Mouse (Mus musculus) bone marrow, adult 2 months (tissue): ENCODE measurements around the gene Cdkn1a. TPM values are rescaled to one million over a fixed set of nuclear protein-coding genes. Genes with fewer than 3 reads are reported as not detected.
"Not testable (repeated sequence)": the region's sequence is repeated elsewhere in the genome, so short reads cannot be mapped to it uniquely, and the experiment has no call there.

Experiments used
- H3K27ac ChIP-seq: fragments of 200-500 bp; 2 replicates; pipeline ENCODE4 v1.5.1; 2012; ENCODE audit warnings: low read depth, mild to moderate bottlenecking, control low read depth, inconsistent platforms, low read length; ENCODE audit not compliant: control insufficient read depth, poor library complexity, insufficient read depth
- H3K4me1 ChIP-seq: fragments of 200-500 bp; 2 replicates; pipeline ENCODE4 v1.6.1; 2011; ENCODE audit warnings: low read length; ENCODE audit not compliant: control insufficient read depth, insufficient read depth
- H3K4me3 ChIP-seq: fragments of 200-500 bp; replicated peaks from 2 replicates; pipeline ENCODE3; 2011; ENCODE audit warnings: mild to moderate bottlenecking, low read depth, low read length, control low read depth; ENCODE audit not compliant: control insufficient read depth
- CTCF ChIP-seq: fragments of 200-500 bp; IDR thresholded peaks from 2 replicates; pipeline ENCODE4 v1.5.1; 2011; ENCODE audit warnings: low read length, control low read depth; ENCODE audit not compliant: control insufficient read depth, insufficient read depth
- POLR2A ChIP-seq: fragments of 200-500 bp; IDR thresholded peaks from 2 replicates; pipeline ENCODE4 v1.6.1; 2011; ENCODE audit warnings: low read depth, mild to moderate bottlenecking, control low read depth, low read length, borderline replicate concordance; ENCODE audit not compliant: control insufficient read depth
- WGBS: fragments of 180-500 bp; shearing (Covaris S2); methylation state at CpG from one replicate; pipeline ENCODE4 v1.1.7; 2018; 5-methylcytosine and 5-hydroxymethylcytosine counted together
- polyA plus RNA-seq: library from polyadenylated mRNA; stranded (reverse); fragments of >200 nt; gene quantifications from 2 replicates; pipeline ENCODE4 v1.2.4, GENCODE M21; 2011; ENCODE audit warnings: low replicate concordance; ENCODE audit not compliant: missing spikeins, insufficient read depth, insufficient read length

Gene Cdkn1a
- polyA plus RNA-seq, 1 experiment, result 27.7 TPM

- Histone ChIP-seq H3K4me3 (peak overlapping the region; percentile 79), H3K4me1 (peaks cover 6% of the 10 kb centered on the region), H3K27ac (no peak overlapping the region)
- no peak for TF ChIP-seq POLR2A
- no peak for TF ChIP-seq CTCF
- under 1% methylated on average over 24 of the region's 24 CpGs for WGBS
Measured at GRCm38 (mm10) chr17:29093961-29094309, 3.2 kb downstream of the Cdkn1a start.

DNA sequence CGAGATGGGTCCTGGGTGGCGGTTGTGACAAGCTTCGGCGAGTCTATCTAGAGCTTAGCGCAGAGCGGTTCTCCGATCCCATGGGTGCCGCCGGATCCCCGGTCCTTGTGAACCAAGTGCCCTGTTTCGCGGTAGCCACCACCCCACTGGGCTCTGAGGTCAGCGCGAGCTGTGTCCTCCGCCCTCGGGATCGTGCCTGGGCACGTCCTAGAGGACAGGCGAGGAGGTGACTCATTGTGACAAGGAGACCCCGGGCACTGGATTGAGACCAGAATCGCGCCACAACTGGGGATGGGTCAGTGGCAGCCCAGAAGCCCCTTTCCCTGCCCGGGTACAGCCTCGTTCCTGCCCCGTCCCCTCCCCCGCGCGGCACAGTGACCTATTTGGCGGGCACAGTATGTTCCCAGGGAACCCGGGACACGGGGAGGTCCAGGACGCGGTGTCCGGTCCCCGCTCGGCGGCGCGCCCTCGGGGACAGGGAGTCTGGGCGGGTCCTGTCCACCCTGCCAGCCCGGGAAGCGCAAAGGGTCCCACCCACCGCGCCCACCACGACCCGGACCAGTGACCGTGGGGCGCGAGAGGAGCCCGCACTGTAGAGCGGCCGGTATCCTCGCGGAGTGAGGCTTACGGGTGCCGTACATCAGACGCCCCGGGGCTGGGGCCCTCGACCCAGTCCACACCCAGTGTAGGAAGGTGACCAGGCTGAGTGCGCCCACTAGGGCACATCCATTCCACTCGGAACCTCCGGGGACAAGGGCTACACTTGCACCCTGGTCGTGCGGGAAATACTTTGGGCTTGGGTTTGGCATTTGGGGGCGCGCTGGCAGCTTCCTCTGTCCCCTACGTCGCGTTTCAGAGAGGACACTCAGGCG is 3.8 kb downstream of the Cdkn1a start:
- no peak; the same call in 1 of the 2 replicates for TF ChIP-seq POLR2A
- TF ChIP-seq CTCF, result no peak; the same call in 1 of the 2 replicates
- peak overlapping the region; percentile 0 for H3K27ac ChIP-seq
- H3K4me3 ChIP-seq, result peak overlapping the region; percentile 79
- H3K4me1 ChIP-seq, result peaks cover 6% of the 10 kb centered on the region
- under 1% methylated on average over 70 of the region's 71 CpGs for WGBS

DNA sequence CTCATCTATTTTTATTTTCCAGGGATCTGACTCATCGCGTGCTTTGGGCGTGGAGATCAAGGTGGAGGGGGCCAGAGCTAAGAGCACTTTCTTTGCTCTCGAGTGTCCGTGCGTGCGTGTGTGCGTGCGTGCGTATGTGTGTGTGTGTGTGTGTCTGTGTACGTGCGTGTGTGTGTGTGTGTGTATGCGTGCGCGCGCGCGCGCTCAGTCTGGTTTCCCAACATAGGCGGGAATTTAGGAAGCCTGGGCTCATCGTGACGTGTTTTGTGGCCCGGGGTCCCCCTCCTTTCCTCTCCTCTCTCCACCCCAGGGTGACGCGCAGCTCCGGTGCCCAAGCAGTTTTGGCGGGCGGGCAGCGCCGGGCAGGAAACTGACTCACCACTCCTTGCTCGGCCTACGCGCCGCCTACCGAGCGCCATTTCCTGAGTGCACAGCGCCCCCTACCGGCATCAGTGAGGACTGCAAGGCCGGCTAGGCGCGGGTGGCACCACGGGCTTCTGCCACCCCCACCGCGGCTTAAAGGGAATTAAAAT is 4.5 kb downstream of the Cdkn1a start:
- Histone ChIP-seq H3K4me1 (peaks cover 6% of the 10 kb centered on the region), H3K4me3 (peak overlapping the region; percentile 79), H3K27ac (peak overlapping the region; percentile 0)
- under 1% methylated on average over 44 of the region's 44 CpGs for WGBS
- no peak; the same call in 1 of the 2 replicates for TF ChIP-seq POLR2A
- TF ChIP-seq CTCF, result peak; percentile 94

- WGBS, result 90% methylated on average over 6 of the region's 6 CpGs
Measured at GRCm38 (mm10) chr17:29096245-29096644, 5.5 kb downstream of the Cdkn1a start.

GRCm38 (mm10) chr17:29096851-29097561 is 6.2 kb downstream of the Cdkn1a start:
- no peak for TF ChIP-seq POLR2A
- TF ChIP-seq CTCF, result no peak
- WGBS, result 68% methylated on average over 7 of the region's 7 CpGs
- no peak overlapping the region for H3K4me3 ChIP-seq

More at GRCm38 (mm10) chr17:29096245-29096644, 5.5 kb downstream of the Cdkn1a start:
- Histone ChIP-seq H3K27ac (no peak overlapping the region), H3K4me3 (no peak overlapping the region), H3K4me1 (peaks cover 6% of the 10 kb centered on the region)
- TF ChIP-seq CTCF (no peak), POLR2A (no peak)

GRCm38 (mm10) chr17:29098291-29098690 is 7.5 kb downstream of the Cdkn1a start:
- TF ChIP-seq POLR2A (no peak), CTCF (no peak)
- Histone ChIP-seq H3K4me3 (no peak overlapping the region), H3K4me1 (peaks cover 6% of the 10 kb centered on the region), H3K27ac (no peak overlapping the region)
- WGBS, result 93% methylated on average over 24 of the region's 24 CpGs

More at GRCm38 (mm10) chr17:29096851-29097561, 6.2 kb downstream of the Cdkn1a start:
- H3K27ac ChIP-seq, result no peak overlapping the region
- peaks cover 6% of the 10 kb centered on the region for H3K4me1 ChIP-seq

DNA sequence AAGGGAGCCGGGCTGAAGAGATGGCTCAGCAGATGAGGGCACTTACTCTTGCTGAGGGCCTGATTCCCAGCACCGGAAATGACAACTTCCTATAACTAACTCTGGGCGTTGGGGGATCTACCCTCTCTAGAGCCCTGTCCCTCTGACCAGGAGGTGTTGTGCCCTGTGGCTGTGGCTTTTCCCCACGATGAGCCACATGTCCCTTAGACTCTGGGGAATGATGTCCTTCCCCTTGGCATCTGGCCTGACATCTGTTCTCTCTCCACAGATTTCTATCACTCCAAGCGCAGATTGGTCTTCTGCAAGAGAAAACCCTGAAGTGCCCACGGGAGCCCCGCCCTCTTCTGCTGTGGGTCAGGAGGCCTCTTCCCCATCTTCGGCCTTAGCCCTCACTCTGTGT is 8.3 kb downstream of the Cdkn1a start:
- TF ChIP-seq POLR2A (no peak), CTCF (no peak)
- 13% methylated on average over 8 of the region's 8 CpGs for WGBS
- Histone ChIP-seq H3K4me1 (peaks cover 3% of the 10 kb centered on the region), H3K27ac (no peak overlapping the region), H3K4me3 (no peak overlapping the region)

DNA sequence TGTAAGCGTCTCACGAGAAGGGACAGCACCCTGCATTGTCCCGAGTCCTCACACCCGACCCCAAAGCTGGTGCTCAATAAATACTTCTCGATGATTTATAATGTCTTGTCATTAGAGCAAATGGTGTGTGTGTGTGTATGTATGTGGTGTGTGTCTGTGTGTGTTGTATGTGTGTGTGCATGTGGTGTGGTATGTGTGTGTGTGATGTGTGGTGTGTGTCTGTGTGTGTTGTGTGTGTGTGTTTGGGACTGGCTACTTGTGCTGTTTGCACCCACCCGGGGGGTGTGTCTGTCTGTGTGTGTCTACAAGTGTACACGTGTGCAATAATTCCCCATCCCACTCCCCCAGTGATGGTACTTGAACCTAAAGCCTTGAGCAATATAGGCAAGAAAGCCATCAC is 9.9 kb downstream of the Cdkn1a start:
- WGBS, result 86% methylated on average over 7 of the region's 7 CpGs
- H3K4me1 ChIP-seq, result peaks cover 3% of the 10 kb centered on the region

GRCm38 (mm10) chr17:29110356-29110755 is 19.6 kb downstream of the Cdkn1a start:
- not testable (repeated sequence) for H3K4me3 ChIP-seq, H3K4me1 ChIP-seq, H3K27ac ChIP-seq
- WGBS, result 67% methylated on average over 6 of the region's 6 CpGs

More for the DNA sequence above, 9.9 kb downstream of the Cdkn1a start:
- Histone ChIP-seq H3K4me3 (no peak overlapping the region), H3K27ac (no peak overlapping the region)
- TF ChIP-seq CTCF, result no peak
- TF ChIP-seq POLR2A, result no peak
